18 mouse cellular contexts compared by ENCODE assay signal in genomic region chr12:96167551-96167950, GRCm38 (mm10).
DNase-seq lines count a peak whose midpoint lies in the region; ATAC-seq and TF ChIP-seq lines count a peak whose summit lies in the region.
"Had no signal": no experiment of that assay in that cellular context is flagged by ENCODE, and none has a peak within 500 bp of the region (broad histone marks: within the 10 kb centered on the region; RNA-seq: fewer than 3 reads in every experiment).

No protein-coding gene starts in this region.

- DNase-seq in kidney, postnatal 0 days (ENCODE audit: low spot score): peak; percentile 6
- no peak for DNase-seq in kidney, adult 2 months
- peak; percentile 1 for DNase-seq in retina, postnatal 1 day
- DNase-seq in retina, embryonic 14.5 days (ENCODE audit: low spot score): no peak
- DNase-seq in telencephalon, adult 2 months (ENCODE audit: low read depth, low spot score): peak; percentile 1
- DNase-seq: adrenal gland, postnatal 36 days; embryo, embryonic 11 days; gastrocnemius, adult 2 months; kidney, adult 11 months; layer of hippocampus, postnatal 36 days; lung, adult 18-20 months; lung, postnatal 4 days; thymus, postnatal 36 days had no signal

- no peak overlapping the region for H3K4me3 ChIP-seq in heart, embryonic 13.5 days
- no peak overlapping the region for H3K4me3 ChIP-seq in heart, embryonic 12.5 days
- no peak overlapping the region for H3K4me3 ChIP-seq in kidney, postnatal 0 days (replicated peaks; ENCODE audit: low read depth, low read length)
- no peak overlapping the region for H3K4me3 ChIP-seq in kidney, adult 2 months (ENCODE audit: insufficient read depth, low read depth, low read length)
- H3K4me3 ChIP-seq: forebrain, embryonic 13.5 days; gastrocnemius, adult 2 months; hindbrain, embryonic 13.5 days; midbrain, embryonic 12.5 days had no signal

- H3K9me3 ChIP-seq in heart, embryonic 13.5 days: no peaks in the 10 kb centered on the region
- no peaks in the 10 kb centered on the region for H3K9me3 ChIP-seq in heart, embryonic 12.5 days (replicated peaks)
- no peaks in the 10 kb centered on the region for H3K9me3 ChIP-seq in kidney, postnatal 0 days (replicated peaks; ENCODE audit: low read length)
- H3K9me3 ChIP-seq: forebrain, embryonic 13.5 days; hindbrain, embryonic 13.5 days; midbrain, embryonic 12.5 days had no signal

- TF ChIP-seq POLR2A in kidney, adult 2 months (IDR thresholded peaks at IDR 0.05; ENCODE audit: low read depth, low read length): no peak

- no peak for TF ChIP-seq CTCF in kidney, postnatal 0 days (IDR thresholded peaks at IDR 0.05; ENCODE audit: low read depth)
- no peak for TF ChIP-seq CTCF in kidney, adult 2 months (conservative IDR thresholded peaks at IDR 0.05; ENCODE audit: insufficient read depth, insufficient read length, low read depth, low read length)

- WGBS in heart, embryonic 13.5 days: 65% methylated on average over 1 of the region's 1 CpGs
- WGBS in heart, embryonic 12.5 days: 77% methylated on average over 1 of the region's 1 CpGs
- 83% methylated on average over 1 of the region's 1 CpGs for WGBS in kidney, postnatal 0 days
- WGBS in kidney, adult 2 months: 79% methylated on average over 1 of the region's 1 CpGs

- no peak for ATAC-seq in heart, embryonic 13.5 days (ENCODE audit: extremely low read depth, insufficient number of reproducible peaks, low FRiP score, low TSS enrichment)
- ATAC-seq in heart, embryonic 12.5 days (ENCODE audit: insufficient number of reproducible peaks, low FRiP score): no peak
- ATAC-seq in kidney, postnatal 0 days (replicated peaks; ENCODE audit: low FRiP score, low read depth): no peak
- ATAC-seq: forebrain, embryonic 13.5 days had no signal

- peaks cover 12% of the 10 kb centered on the region for H3K4me1 ChIP-seq in heart, embryonic 13.5 days
- H3K4me1 ChIP-seq in heart, embryonic 12.5 days (replicated peaks): no peaks in the 10 kb centered on the region
- H3K4me1 ChIP-seq in kidney, postnatal 0 days (replicated peaks; ENCODE audit: insufficient read depth, low read length): no peaks in the 10 kb centered on the region
- H3K4me1 ChIP-seq in kidney, adult 2 months (ENCODE audit: control insufficient read depth, insufficient read depth, low read length): no peaks in the 10 kb centered on the region
- H3K4me1 ChIP-seq: hindbrain, embryonic 13.5 days; midbrain, embryonic 12.5 days had no signal

- H3K27me3 ChIP-seq in heart, embryonic 13.5 days (replicated peaks): no peaks in the 10 kb centered on the region
- no peaks in the 10 kb centered on the region for H3K27me3 ChIP-seq in heart, embryonic 12.5 days (replicated peaks)
- no peaks in the 10 kb centered on the region for H3K27me3 ChIP-seq in kidney, postnatal 0 days (ENCODE audit: insufficient read depth, low read length)
- H3K27me3 ChIP-seq in kidney, adult 2 months (replicated peaks; ENCODE audit: control insufficient read depth, insufficient read depth, low read length): no peaks in the 10 kb centered on the region
- H3K27me3 ChIP-seq: forebrain, embryonic 13.5 days; hindbrain, embryonic 13.5 days; midbrain, embryonic 12.5 days had no signal

- no peaks in the 10 kb centered on the region for H3K36me3 ChIP-seq in heart, embryonic 13.5 days
- H3K36me3 ChIP-seq in heart, embryonic 12.5 days: no peaks in the 10 kb centered on the region
- H3K36me3 ChIP-seq in kidney, postnatal 0 days (ENCODE audit: insufficient read depth, low read length): no peaks in the 10 kb centered on the region
- H3K36me3 ChIP-seq in kidney, adult 2 months (ENCODE audit: control insufficient read depth, insufficient read depth, low read length): no peaks in the 10 kb centered on the region
- H3K36me3 ChIP-seq: hindbrain, embryonic 13.5 days; midbrain, embryonic 12.5 days had no signal

- H3K27ac ChIP-seq in heart, embryonic 13.5 days (replicated peaks): peak overlapping the region; percentile 48; the same call in 1 of the 2 replicates
- H3K27ac ChIP-seq in heart, embryonic 12.5 days (ENCODE audit: poor library complexity, severe bottlenecking): no peak overlapping the region
- H3K27ac ChIP-seq in kidney, postnatal 0 days: no peak overlapping the region
- H3K27ac ChIP-seq in kidney, adult 2 months (ENCODE audit: insufficient read depth, low read depth, low read length): no peak overlapping the region
- H3K27ac ChIP-seq: forebrain, embryonic 13.5 days; gastrocnemius, adult 2 months; hindbrain, embryonic 13.5 days; midbrain, embryonic 12.5 days had no signal

- no peak overlapping the region for H3K9ac ChIP-seq in heart, embryonic 13.5 days
- no peak overlapping the region for H3K9ac ChIP-seq in heart, embryonic 12.5 days
- no peak overlapping the region for H3K9ac ChIP-seq in kidney, postnatal 0 days (ENCODE audit: low read depth, low read length)
- H3K9ac ChIP-seq: forebrain, embryonic 13.5 days; hindbrain, embryonic 13.5 days; midbrain, embryonic 12.5 days had no signal

- H3K4me2 ChIP-seq in heart, embryonic 13.5 days: no peak overlapping the region
- H3K4me2 ChIP-seq in heart, embryonic 12.5 days: no peak overlapping the region
- H3K4me2 ChIP-seq in kidney, postnatal 0 days (ENCODE audit: low read length): no peak overlapping the region
- H3K4me2 ChIP-seq: forebrain, embryonic 13.5 days; hindbrain, embryonic 13.5 days; midbrain, embryonic 12.5 days had no signal

Comparison
In these comparisons a context has a peak if more than half of its experiments do, and no peak if none do; other contexts are left out.
1. DNase-seq: peak in kidney, postnatal 0 days (single experiment), retina, postnatal 1 day (single experiment) and telencephalon, adult 2 months (single experiment); none in kidney, adult 2 months (single experiment) and retina, embryonic 14.5 days (single experiment).